Mouse (Mus musculus): ENCODE measurements around the gene Crocc.

DNA sequence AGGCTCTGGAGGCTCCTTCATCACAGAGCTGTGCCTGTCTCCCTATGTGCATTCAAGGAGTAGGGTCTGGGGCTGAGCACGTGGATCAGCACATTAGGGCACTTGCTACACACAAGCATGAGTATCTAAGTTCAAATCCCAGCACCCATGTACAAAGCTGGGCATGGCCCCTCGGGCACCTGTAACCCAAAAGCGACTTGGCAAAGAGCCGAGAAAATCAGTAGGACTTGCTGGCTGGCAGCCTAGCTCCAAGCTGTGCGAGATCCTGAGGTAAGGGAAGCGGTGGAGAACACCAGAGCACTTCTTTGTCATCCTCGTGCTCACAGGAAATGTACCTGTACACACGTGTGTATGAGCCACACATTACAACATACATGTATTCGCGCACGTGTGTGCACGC lies 7.9 kb downstream of the Crocc start:
- TF ChIP-seq CTCF (IDR thresholded peaks at IDR 0.05; ENCODE audit: extremely low read depth, insufficient read length, insufficient replicate concordance, low read depth, low read length) (no peak), POLR2A (IDR thresholded peaks at IDR 0.05; ENCODE audit: low read depth, low read length) (no peak)
